Mouse (Mus musculus) splenic B cell, adult 2 months (primary cell): ENCODE measurements around the gene Ttc9b.
A peak's percentile ranks its signal among the peaks of the same experiment; 100 is the strongest.
"Not testable (repeated sequence)": the region's sequence is repeated elsewhere in the genome, so short reads cannot be mapped to it uniquely, and the experiment has no call there.

Source experiments
- DNase-seq: peaks from one replicate; pipeline ENCODE4 v3.0.0-alpha.2; 2011; ENCODE audit warnings: low read depth, low spot score
- H3K27me3 ChIP-seq: 2 replicates; pipeline ENCODE4 v1.6.1; 2012; ENCODE audit warnings: mild to moderate bottlenecking, low read length, moderate library complexity, mixed read lengths; ENCODE audit not compliant: control insufficient read depth, poor library complexity, insufficient read depth, severe bottlenecking
- H3K36me3 ChIP-seq: 2 replicates; pipeline ENCODE4 v1.6.1; 2012; ENCODE audit warnings: mild to moderate bottlenecking, low read length, moderate library complexity, mixed read lengths; ENCODE audit not compliant: control insufficient read depth, poor library complexity, insufficient read depth, severe bottlenecking

The Ttc9b gene

GRCm38 (mm10) chr7:27622234-27622633, 31.5 kb upstream of the Ttc9b start:
- H3K27me3 ChIP-seq, result no peaks in the 10 kb centered on the region
- DNase-seq, result no peak
- peaks cover 5% of the 10 kb centered on the region for H3K36me3 ChIP-seq

GRCm38 (mm10) chr7:27624967-27625366, 28.7 kb upstream of the Ttc9b start:
- H3K36me3 ChIP-seq, result peaks cover 7% of the 10 kb centered on the region
- H3K27me3 ChIP-seq, result no peaks in the 10 kb centered on the region
- no peak for DNase-seq

- Histone ChIP-seq H3K36me3 (peaks cover 12% of the 10 kb centered on the region), H3K27me3 (no peaks in the 10 kb centered on the region)
- no peak for DNase-seq
Observed at GRCm38 (mm10) chr7:27627707-27628106, 26.0 kb upstream of the Ttc9b start.

- no peak for DNase-seq
- peaks cover 12% of the 10 kb centered on the region for H3K36me3 ChIP-seq
- no peaks in the 10 kb centered on the region for H3K27me3 ChIP-seq
Observed at GRCm38 (mm10) chr7:27628190-27628589, 25.5 kb upstream of the Ttc9b start.

- peaks cover 12% of the 10 kb centered on the region for H3K36me3 ChIP-seq
- not testable (repeated sequence) for H3K27me3 ChIP-seq, DNase-seq
Observed at GRCm38 (mm10) chr7:27628816-27629215, 24.9 kb upstream of the Ttc9b start.

GRCm38 (mm10) chr7:27631439-27631838, 22.3 kb upstream of the Ttc9b start:
- no peak for DNase-seq
- H3K27me3 ChIP-seq, result no peaks in the 10 kb centered on the region
- peaks cover 17% of the 10 kb centered on the region for H3K36me3 ChIP-seq

GRCm38 (mm10) chr7:27633166-27633565, 20.5 kb upstream of the Ttc9b start:
- no peak for DNase-seq
- peaks cover 14% of the 10 kb centered on the region for H3K36me3 ChIP-seq
- no peaks in the 10 kb centered on the region for H3K27me3 ChIP-seq

GRCm38 (mm10) chr7:27634691-27635090, 19.0 kb upstream of the Ttc9b start:
- no peak for DNase-seq
- Histone ChIP-seq H3K36me3 (peaks cover 11% of the 10 kb centered on the region), H3K27me3 (no peaks in the 10 kb centered on the region)

- not testable (repeated sequence) for DNase-seq
Observed at GRCm38 (mm10) chr7:27635094-27635493, 18.6 kb upstream of the Ttc9b start.

GRCm38 (mm10) chr7:27644471-27644870, 9.2 kb upstream of the Ttc9b start:
- Histone ChIP-seq H3K27me3 (no peaks in the 10 kb centered on the region), H3K36me3 (no peaks in the 10 kb centered on the region)
- DNase-seq, result peak; percentile 18

More at GRCm38 (mm10) chr7:27635094-27635493, 18.6 kb upstream of the Ttc9b start:
- peaks cover 11% of the 10 kb centered on the region for H3K36me3 ChIP-seq
- H3K27me3 ChIP-seq, result not testable (repeated sequence)

GRCm38 (mm10) chr7:27646516-27646915, 7.2 kb upstream of the Ttc9b start:
- Histone ChIP-seq H3K36me3 (no peaks in the 10 kb centered on the region), H3K27me3 (no peaks in the 10 kb centered on the region)
- no peak for DNase-seq

GRCm38 (mm10) chr7:27647281-27648002, 6.3 kb upstream of the Ttc9b start:
- no peak for DNase-seq
- no peaks in the 10 kb centered on the region for H3K36me3 ChIP-seq
- no peaks in the 10 kb centered on the region for H3K27me3 ChIP-seq

- H3K27me3 ChIP-seq, result no peaks in the 10 kb centered on the region
- DNase-seq, result no peak
- no peaks in the 10 kb centered on the region for H3K36me3 ChIP-seq
Observed at GRCm38 (mm10) chr7:27649723-27650122, 4.0 kb upstream of the Ttc9b start.

GRCm38 (mm10) chr7:27650949-27651348, 2.8 kb upstream of the Ttc9b start:
- no peaks in the 10 kb centered on the region for H3K27me3 ChIP-seq
- peak; percentile 78 for DNase-seq

GRCm38 (mm10) chr7:27654607-27655276, 1.0 kb downstream of the Ttc9b start:
- H3K27me3 ChIP-seq, result no peaks in the 10 kb centered on the region; the same call in none of the 2 replicates
- no peaks in the 10 kb centered on the region for H3K36me3 ChIP-seq
- peak; percentile 57 for DNase-seq

More at GRCm38 (mm10) chr7:27650949-27651348, 2.8 kb upstream of the Ttc9b start:
- H3K36me3 ChIP-seq, result no peaks in the 10 kb centered on the region
